Mouse (Mus musculus) cortical plate, adult 2 months (tissue): ENCODE results near the gene Rgs10.

Experiments
- CTCF ChIP-seq: fragments of 200-500 bp; IDR thresholded peaks from 2 replicates; pipeline ENCODE4 v1.5.1; 2011; ENCODE audit warnings: mild to moderate bottlenecking, control low read depth, low read length; ENCODE audit not compliant: insufficient read depth; ENCODE audit errors: extremely low read depth
- POLR2A ChIP-seq: fragments of 200-500 bp; IDR thresholded peaks from 2 replicates; pipeline ENCODE4 v1.6.1; 2011; ENCODE audit warnings: mild to moderate bottlenecking, low read length, control low read depth; ENCODE audit not compliant: insufficient read depth; ENCODE audit errors: extremely low read depth

DNA sequence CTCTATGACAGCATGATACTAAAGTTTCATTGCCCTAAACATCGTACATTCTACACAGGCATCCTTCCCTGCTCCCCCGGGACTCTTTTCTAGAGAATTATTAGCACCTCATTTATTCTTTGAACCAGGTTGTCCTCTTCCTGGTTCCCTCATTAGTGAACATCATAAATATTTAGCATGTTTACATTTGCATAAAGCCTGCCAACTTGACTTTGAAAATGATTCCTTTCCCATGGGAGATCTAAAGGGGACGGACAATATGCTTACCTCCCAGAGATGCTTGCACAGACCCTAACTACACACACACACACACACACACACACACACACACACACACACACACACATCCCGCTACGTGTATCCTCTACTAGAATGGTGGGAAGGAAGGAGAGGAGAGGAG lies 67.4 kb downstream of the Rgs10 start:
- TF ChIP-seq CTCF (no peak), POLR2A (no peak)
